Mouse (Mus musculus) lung, postnatal 0 days (tissue): Measurements from ENCODE around the gene Cela1. TPM values are rescaled to one million over a fixed set of nuclear protein-coding genes. Genes with fewer than 3 reads are reported as not detected.
A peak's percentile ranks its signal among the peaks of the same experiment; 100 is the strongest.

ENCODE experiments used
- ATAC-seq: fragments of 200-750 bp; cut with Nextera tagmentation; 2 replicates; pipeline ENCODE4 v1.8.0; 2017; ENCODE audit warnings: moderate library complexity
- DNase-seq: peaks from one replicate; pipeline ENCODE4 v3.0.0-alpha.2; 2016; ENCODE audit warnings: low spot score
- H3K27ac ChIP-seq: fragments of 300-500 bp; sonication (generic); 2 replicates; pipeline ENCODE4 v1.5.1; 2014; ENCODE audit warnings: antibody characterized with exemption, mild to moderate bottlenecking, low read length, mixed read lengths
- H3K27me3 ChIP-seq: fragments of 300-500 bp; sonication (generic); replicated peaks from 2 replicates; pipeline ENCODE4 v1.6.1; 2014; ENCODE audit warnings: low read length, mixed read lengths; ENCODE audit not compliant: insufficient read depth
- H3K36me3 ChIP-seq: fragments of 300-500 bp; sonication (generic); 2 replicates; pipeline ENCODE4 v1.6.1; 2014; ENCODE audit warnings: low read length, mixed read lengths; ENCODE audit not compliant: insufficient read depth
- H3K4me1 ChIP-seq: fragments of 300-500 bp; sonication (generic); 2 replicates; pipeline ENCODE4 v1.6.1; 2014; ENCODE audit warnings: antibody characterized with exemption, low read depth, low read length, mixed read lengths; ENCODE audit not compliant: insufficient read depth
- H3K4me2 ChIP-seq: fragments of 300-500 bp; sonication (generic); replicated peaks from 2 replicates; pipeline ENCODE4 v1.6.1; 2014; ENCODE audit warnings: low read depth, mild to moderate bottlenecking, low read length, moderate library complexity, mixed read lengths
- H3K4me3 ChIP-seq: fragments of 300-500 bp; sonication (generic); 2 replicates; pipeline ENCODE4 v1.5.1; 2014; ENCODE audit warnings: low read depth, low read length
- H3K9ac ChIP-seq: fragments of 300-500 bp; sonication (generic); replicated peaks from 2 replicates; pipeline ENCODE4 v1.6.1; 2014; ENCODE audit warnings: low read depth, mild to moderate bottlenecking
- H3K9me3 ChIP-seq: fragments of 300-500 bp; sonication (generic); 2 replicates; pipeline ENCODE4 v1.6.1; 2016; ENCODE audit warnings: low read length, mixed read lengths
- CTCF ChIP-seq: IDR thresholded peaks from 2 replicates; pipeline ENCODE4 v1.5.1; 2016; ENCODE audit warnings: antibody characterized with exemption, mild to moderate bottlenecking
- EP300 ChIP-seq: IDR thresholded peaks from 2 replicates; pipeline ENCODE4 v1.6.1; 2016; ENCODE audit warnings: antibody characterized with exemption, mild to moderate bottlenecking, control low read depth
- WGBS: fragments of 180-500 bp; shearing (Covaris S2); extraction: QIAGEN DNeasy Blood & Tissue Kit; methylation state at CpG from one replicate; pipeline ENCODE4 v1.1.7; 2014; 5-methylcytosine and 5-hydroxymethylcytosine counted together
- polyA plus RNA-seq: library from polyadenylated mRNA; unstranded; fragments of >200 nt; fragmentation: Nextera tagmentation; extraction: Ambion mirVana; gene quantifications from 2 replicates; pipeline ENCODE4 v1.2.1, GENCODE M21; 2015

The Cela1 gene
- polyA plus RNA-seq, 1 experiment from 2014 or later = 11.4 TPM

DNA sequence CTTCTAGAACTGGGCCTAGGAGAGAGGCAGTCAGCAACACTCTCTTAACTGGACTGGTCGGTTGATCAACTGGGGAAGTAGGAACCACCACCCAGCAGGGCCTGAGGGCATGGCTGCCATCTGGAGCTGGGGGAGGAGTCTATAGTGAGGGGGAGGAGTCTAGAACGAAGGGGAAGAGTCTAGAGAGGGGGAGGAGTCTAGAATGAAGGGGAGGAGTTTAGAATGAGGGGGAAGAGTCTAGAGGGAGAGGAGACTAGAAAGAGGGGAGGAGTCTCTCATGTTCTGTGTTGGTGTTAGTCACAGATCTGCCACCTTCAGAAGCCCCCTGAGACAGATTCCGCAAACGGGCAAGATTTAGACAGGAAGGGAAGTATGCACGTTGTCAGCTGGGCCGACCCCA is 11.7 kb upstream of the Cela1 start:
- ATAC-seq (no peak), DNase-seq (no peak)
- Histone ChIP-seq H3K27me3 (0 out of 2 replicates have a peak, but pooled peaks cover 3% of the 10 kb centered on the region), H3K27ac (no peak overlapping the region), H3K9ac (no peak overlapping the region), H3K4me1 (no peaks in the 10 kb centered on the region), H3K4me2 (no peak overlapping the region), H3K9me3 (no peaks in the 10 kb centered on the region), H3K36me3 (no peaks in the 10 kb centered on the region), H3K4me3 (no peak overlapping the region)
- TF ChIP-seq EP300 (no peak), CTCF (no peak)
- WGBS = 78% methylated on average over 6 of the region's 6 CpGs

GRCm38 (mm10) chr15:100698078-100698477 is 10.4 kb upstream of the Cela1 start:
- no peak for TF ChIP-seq CTCF
- TF ChIP-seq EP300 = no peak
- ATAC-seq (no peak), DNase-seq (no peak)
- no peak overlapping the region for H3K9ac ChIP-seq
- H3K27ac ChIP-seq = no peak overlapping the region
- no peaks in the 10 kb centered on the region for H3K27me3 ChIP-seq
- no peaks in the 10 kb centered on the region for H3K36me3 ChIP-seq
- H3K4me2 ChIP-seq = no peak overlapping the region
- no peak overlapping the region for H3K4me3 ChIP-seq
- H3K9me3 ChIP-seq = no peaks in the 10 kb centered on the region
- 62% methylated on average over 10 of the region's 10 CpGs for WGBS
- no peaks in the 10 kb centered on the region for H3K4me1 ChIP-seq

GRCm38 (mm10) chr15:100694406-100694805 is 6.7 kb upstream of the Cela1 start:
- Histone ChIP-seq H3K9me3 (no peaks in the 10 kb centered on the region; the same call in 1 of the 2 replicates), H3K27ac (no peak overlapping the region), H3K4me1 (no peaks in the 10 kb centered on the region), H3K9ac (no peak overlapping the region), H3K4me2 (no peak overlapping the region), H3K4me3 (no peak overlapping the region), H3K36me3 (no peaks in the 10 kb centered on the region), H3K27me3 (no peaks in the 10 kb centered on the region)
- no peak for DNase-seq
- 82% methylated on average over 9 of the region's 9 CpGs for WGBS
- no peak for TF ChIP-seq EP300
- no peak for TF ChIP-seq CTCF
- no peak for ATAC-seq

- ATAC-seq (no peak), DNase-seq (no peak)
- H3K4me1 ChIP-seq = no peaks in the 10 kb centered on the region
- H3K9me3 ChIP-seq = no peaks in the 10 kb centered on the region; the same call in 1 of the 2 replicates
- H3K36me3 ChIP-seq = no peaks in the 10 kb centered on the region
- no peak overlapping the region for H3K4me3 ChIP-seq
- WGBS = 58% methylated on average over 3 of the region's 3 CpGs
- no peaks in the 10 kb centered on the region for H3K27me3 ChIP-seq
- TF ChIP-seq CTCF (no peak), EP300 (no peak)
- H3K4me2 ChIP-seq = no peak overlapping the region
- H3K9ac ChIP-seq = no peak overlapping the region
- no peak overlapping the region for H3K27ac ChIP-seq
Measured at GRCm38 (mm10) chr15:100691990-100692389, 4.3 kb upstream of the Cela1 start.

DNA sequence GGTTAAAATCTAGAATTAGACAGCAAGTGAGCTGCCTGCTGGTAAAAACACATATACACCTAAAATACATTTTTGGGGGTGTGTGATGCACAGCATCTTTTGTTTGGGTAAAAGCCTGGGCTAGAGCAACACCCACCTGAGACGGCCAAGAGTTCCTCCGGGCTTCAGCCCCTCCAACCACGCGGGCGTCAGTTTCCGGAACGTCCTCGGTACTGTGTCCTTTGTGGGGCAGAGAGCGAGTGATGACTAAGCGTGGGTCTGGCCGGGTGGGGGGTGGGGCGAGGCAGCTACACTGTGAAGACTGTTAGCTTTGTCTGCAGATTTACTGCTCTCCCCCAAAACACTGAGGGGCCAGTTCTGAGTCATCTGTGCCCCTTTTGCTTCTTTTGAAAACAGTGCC is 732 bp downstream of the Cela1 start:
- Histone ChIP-seq H3K36me3 (no peaks in the 10 kb centered on the region), H3K4me2 (no peak overlapping the region), H3K4me3 (no peak overlapping the region), H3K27ac (no peak overlapping the region), H3K9me3 (no peaks in the 10 kb centered on the region; the same call in 1 of the 2 replicates), H3K4me1 (no peaks in the 10 kb centered on the region), H3K9ac (no peak overlapping the region), H3K27me3 (no peaks in the 10 kb centered on the region)
- DNase-seq = no peak
- no peak for TF ChIP-seq EP300
- TF ChIP-seq CTCF = no peak
- 36% methylated on average over 12 of the region's 12 CpGs for WGBS
- peak; percentile 17; the same call in 1 of the 2 replicates for ATAC-seq

GRCm38 (mm10) chr15:100686434-100686833 is 1.3 kb downstream of the Cela1 start:
- ATAC-seq (no peak), DNase-seq (no peak)
- H3K4me1 ChIP-seq = no peaks in the 10 kb centered on the region
- H3K36me3 ChIP-seq = no peaks in the 10 kb centered on the region
- no peaks in the 10 kb centered on the region; the same call in 1 of the 2 replicates for H3K9me3 ChIP-seq
- H3K27ac ChIP-seq = no peak overlapping the region
- no peak overlapping the region for H3K9ac ChIP-seq
- TF ChIP-seq EP300 = no peak
- no peak for TF ChIP-seq CTCF
- H3K4me3 ChIP-seq = no peak overlapping the region
- no peak overlapping the region for H3K4me2 ChIP-seq
- WGBS = 84% methylated on average over 6 of the region's 6 CpGs
- H3K27me3 ChIP-seq = no peaks in the 10 kb centered on the region

DNA sequence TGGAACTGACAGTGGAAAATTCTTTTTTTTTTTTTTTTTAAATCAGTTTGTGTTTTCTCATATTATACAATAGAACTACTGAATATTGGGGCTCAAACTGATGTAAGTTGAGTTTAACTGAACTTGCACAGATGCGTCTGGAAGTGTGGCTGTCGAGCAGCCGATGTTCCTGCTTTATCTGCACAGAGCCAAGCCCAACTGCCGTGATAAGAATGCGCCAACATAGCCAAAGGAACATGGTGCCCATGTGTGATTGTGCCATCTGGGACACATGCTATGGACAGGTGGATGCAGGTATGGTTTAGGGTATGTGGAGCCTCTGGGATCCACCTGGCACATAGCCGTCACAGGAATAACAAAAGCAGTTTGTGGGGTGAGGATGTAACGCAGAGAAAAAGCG is 1.9 kb downstream of the Cela1 start:
- ATAC-seq (no peak), DNase-seq (no peak)
- Histone ChIP-seq H3K9ac (no peak overlapping the region), H3K4me2 (no peak overlapping the region), H3K36me3 (no peaks in the 10 kb centered on the region), H3K27me3 (no peaks in the 10 kb centered on the region), H3K4me1 (no peaks in the 10 kb centered on the region), H3K4me3 (no peak overlapping the region), H3K9me3 (no peaks in the 10 kb centered on the region; the same call in 1 of the 2 replicates), H3K27ac (no peak overlapping the region)
- TF ChIP-seq CTCF (no peak), EP300 (no peak)
- 76% methylated on average over 8 of the region's 8 CpGs for WGBS
